Mouse (Mus musculus): Measurements from ENCODE around the gene Agbl1.

DNA sequence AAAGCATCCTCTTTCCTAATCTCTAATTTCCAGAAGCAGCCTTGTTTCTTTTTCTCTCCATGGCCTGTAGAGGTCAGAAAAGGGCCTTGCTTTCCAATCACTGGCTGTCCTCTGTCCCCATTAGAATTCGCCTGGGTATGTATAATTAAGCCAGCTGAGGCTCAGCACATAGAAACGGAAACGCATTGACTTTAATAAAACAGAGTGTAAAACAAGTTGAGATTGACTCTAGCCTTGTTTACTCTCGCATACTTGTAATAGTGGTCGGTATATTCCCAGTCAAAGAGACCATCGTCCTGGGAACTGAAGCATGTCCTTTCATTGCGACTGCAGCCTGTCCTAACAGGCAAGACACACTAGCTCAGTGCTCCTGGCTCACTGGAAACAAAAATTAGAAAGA is 902.3 kb downstream of the Agbl1 start:
- TF ChIP-seq CTCF (IDR thresholded peaks at IDR 0.05; ENCODE audit: low read depth, low read length) (no peak), POLR2A (IDR thresholded peaks at IDR 0.05; ENCODE audit: borderline replicate concordance, low read depth, low read length) (no peak)
